Mouse (Mus musculus) layer of hippocampus, postnatal 36 days (tissue): ENCODE measurements around the gene Atg5. TPM values are rescaled to one million over a fixed set of nuclear protein-coding genes. Genes with fewer than 3 reads are reported as not detected.
A peak's percentile ranks its signal among the peaks of the same experiment; 100 is the strongest.

Source experiments
- DNase-seq, 2 experiments: peaks; one replicate each; pipeline ENCODE4 v3.0.0; 2022
- total RNA-seq, 2 experiments: library from RNA; stranded (reverse); gene quantifications; 2 replicates each; pipeline ENCODE4 v1.2.3; 2021

The Atg5 gene
- total RNA-seq, 2 experiments from 2014 or later, result 23.4 to 23.9 TPM

DNA sequence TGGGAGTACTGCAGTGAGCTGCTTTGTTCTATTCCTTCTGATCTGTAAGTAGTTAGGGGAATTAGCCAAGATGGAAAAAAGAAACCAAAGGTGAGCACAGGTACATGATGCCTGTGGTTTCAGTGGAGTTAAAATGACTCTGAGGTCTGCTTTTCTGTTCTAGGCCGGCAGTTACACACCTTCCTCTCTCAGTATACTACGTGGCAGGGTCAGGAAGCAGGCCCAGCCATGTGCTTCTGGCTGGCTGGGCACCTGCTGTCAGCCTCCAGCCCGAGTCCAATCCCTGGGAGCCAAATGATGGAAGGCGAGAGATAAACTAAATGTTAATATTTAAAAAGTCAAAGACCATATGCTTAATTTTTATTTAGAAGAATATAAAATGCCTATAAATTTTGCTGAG is 85.3 kb downstream of the Atg5 start:
- no peak for DNase-seq

DNA sequence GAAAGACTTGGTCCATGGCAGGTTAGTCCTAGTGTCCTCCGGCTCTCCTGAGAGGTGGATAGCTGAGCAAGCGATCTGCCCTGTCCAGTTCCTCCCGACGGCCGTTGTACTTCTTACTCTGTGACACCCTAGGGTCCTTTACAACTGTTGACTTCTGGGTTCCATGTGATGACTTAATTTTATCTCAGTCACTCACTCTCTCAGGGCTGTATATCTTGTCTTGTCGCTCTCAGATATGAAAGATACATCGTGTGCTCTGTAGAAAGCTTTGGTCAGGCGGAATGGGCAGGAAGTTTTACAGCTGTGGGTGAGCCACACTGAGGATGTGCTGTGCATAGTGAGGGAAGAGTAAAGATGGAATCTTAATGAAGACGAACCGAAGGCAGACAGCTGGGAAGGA is 86.2 kb downstream of the Atg5 start:
- DNase-seq, result no peak

- no peak for DNase-seq
Observed at GRCm38 (mm10) chr10:44355216-44355615, 87.1 kb downstream of the Atg5 start.

DNA sequence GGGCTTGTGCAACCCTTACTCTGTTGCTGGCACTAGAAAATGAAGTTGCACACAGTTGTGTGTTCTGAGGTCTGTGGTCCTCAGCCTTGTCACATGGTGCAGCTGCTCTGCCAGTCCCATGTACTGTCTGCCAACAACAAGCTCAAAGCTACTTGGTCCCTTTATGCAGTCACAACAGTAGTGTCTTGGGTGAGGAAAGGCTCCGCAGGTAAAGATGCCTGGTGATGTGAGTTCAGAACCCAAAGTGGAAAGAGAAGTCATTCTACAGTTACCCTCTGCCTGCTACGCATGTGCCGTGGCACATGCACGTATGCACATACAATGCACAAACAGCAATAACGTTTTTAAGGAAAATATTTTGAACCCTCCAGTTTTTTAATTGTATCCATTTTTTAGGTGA is 88.5 kb downstream of the Atg5 start:
- DNase-seq, result no peak

- no peak for DNase-seq
Observed at GRCm38 (mm10) chr10:44357316-44357715, 89.2 kb downstream of the Atg5 start.

DNA sequence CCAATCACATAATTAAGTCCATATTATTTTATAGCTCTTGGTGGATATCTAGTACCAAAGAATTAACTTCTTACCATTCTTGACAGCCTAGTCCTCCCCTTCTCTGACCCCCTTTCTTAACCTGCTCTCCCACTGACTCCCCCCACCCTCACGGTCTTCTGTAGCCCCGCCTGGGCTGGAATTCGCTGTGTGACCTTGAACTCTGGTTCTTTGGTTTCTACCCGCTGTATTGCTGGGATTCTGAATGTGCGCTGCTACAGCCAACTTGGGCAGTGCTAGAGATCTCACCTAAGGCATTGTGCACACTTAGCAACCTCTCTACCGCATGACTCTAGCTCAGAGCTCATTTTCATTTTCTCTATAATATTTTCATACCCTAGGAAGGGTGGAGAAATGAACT is 90.7 kb downstream of the Atg5 start:
- no peak for DNase-seq

GRCm38 (mm10) chr10:44360632-44361031 is 92.5 kb downstream of the Atg5 start:
- DNase-seq, result peak in 1 of 2 experiments; percentile 29

DNA sequence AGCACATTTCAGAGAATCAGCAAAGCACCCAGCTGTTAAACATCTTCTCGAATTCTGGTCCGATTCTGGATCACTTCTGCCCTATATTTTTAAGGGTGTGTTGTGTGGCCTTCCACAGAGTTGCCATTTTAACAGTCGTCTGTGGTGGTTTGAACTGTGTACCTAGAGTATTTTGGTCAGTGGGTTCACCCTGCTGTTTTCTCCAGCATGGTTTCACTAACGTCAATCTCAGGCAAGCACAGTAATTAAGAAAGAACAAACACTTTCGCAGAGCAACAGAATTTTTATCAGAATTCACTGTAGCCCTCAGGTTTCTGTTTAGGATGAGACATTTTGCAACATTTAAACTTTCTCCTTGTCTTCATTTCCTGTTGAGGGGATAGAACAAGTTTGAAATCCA is 94.3 kb downstream of the Atg5 start:
- no peak for DNase-seq

GRCm38 (mm10) chr10:44362846-44363245 is 94.7 kb downstream of the Atg5 start:
- DNase-seq, result no peak

DNA sequence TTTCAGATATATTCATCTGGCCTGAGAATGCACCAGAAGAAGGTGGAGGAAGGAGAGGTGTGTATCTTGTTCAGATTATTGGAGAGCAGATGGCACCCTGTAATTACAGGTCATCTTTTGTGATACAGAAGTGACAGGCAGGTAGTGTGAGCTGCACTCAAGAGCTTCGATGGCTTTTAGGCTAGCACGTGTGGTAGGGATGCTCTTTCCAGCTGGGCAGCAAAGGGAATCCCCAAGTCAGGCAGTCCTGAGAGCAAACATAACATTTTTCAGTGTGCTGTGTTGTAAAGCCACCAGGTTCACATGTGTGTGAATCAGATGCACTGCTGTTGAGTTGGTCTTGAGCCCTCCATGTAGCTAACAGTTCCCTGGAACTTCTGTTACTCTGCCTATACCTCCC is 98.0 kb downstream of the Atg5 start:
- no peak for DNase-seq

- DNase-seq, result no peak
Observed at GRCm38 (mm10) chr10:44367043-44367442, 98.9 kb downstream of the Atg5 start.

- no peak for DNase-seq
Observed at GRCm38 (mm10) chr10:44368596-44368995, 100.4 kb downstream of the Atg5 start.

GRCm38 (mm10) chr10:44370666-44371065 is 102.5 kb downstream of the Atg5 start:
- DNase-seq, result no peak

- DNase-seq, result no peak
Observed at GRCm38 (mm10) chr10:44372210-44372609, 104.1 kb downstream of the Atg5 start.

- DNase-seq, result no peak
Observed at GRCm38 (mm10) chr10:44374678-44375077, 106.5 kb downstream of the Atg5 start.

GRCm38 (mm10) chr10:44375501-44375900 is 107.3 kb downstream of the Atg5 start:
- no peak for DNase-seq

GRCm38 (mm10) chr10:44377821-44378220 is 109.7 kb downstream of the Atg5 start:
- DNase-seq, result peak; percentile 60

GRCm38 (mm10) chr10:44378403-44378802 is 110.2 kb downstream of the Atg5 start:
- no peak for DNase-seq

- peak; percentile 57 to 58 for DNase-seq
Observed at GRCm38 (mm10) chr10:44380476-44381208, 112.5 kb downstream of the Atg5 start.

GRCm38 (mm10) chr10:44381397-44381796 is 113.2 kb downstream of the Atg5 start:
- DNase-seq, result peak; percentile 34 to 38

DNA sequence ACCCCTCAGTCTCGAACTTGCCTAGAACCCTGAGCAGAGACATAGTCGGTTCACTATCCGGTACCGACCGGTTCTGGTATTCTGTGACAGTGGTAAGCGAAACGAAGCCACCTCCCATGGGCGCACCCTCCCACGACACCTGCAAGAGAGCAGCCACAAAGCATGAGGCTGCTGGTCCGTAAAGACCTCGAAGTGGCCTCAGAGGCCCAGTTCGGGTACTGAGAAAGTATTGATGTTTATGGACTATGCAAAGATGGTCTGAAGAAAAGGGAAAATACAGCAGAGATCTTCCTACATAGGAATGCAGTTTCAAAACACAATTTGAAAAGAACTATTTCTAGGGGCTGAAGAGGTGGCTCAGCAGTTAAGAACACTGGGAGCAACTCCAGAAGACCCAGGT is 113.8 kb downstream of the Atg5 start:
- no peak for DNase-seq

DNA sequence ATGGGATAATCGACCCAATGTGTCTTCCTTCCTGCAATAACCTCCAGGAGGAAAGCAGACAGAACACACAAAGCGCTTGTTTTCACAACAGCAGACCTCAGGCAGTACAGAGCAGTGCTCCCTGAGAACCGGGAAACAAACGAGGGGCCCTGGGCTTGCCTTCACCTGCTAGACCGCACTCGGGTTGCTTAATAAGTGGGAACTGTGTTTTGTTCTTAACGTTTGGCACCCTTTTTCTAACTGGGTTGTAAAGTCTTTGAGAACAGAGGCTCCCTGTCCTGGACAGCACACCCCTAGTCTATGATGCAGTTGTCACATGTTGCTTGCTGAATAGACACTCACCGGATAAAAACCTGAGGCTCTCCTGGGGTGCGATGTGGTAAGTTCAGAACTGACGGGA is 115.1 kb downstream of the Atg5 start:
- no peak for DNase-seq

DNA sequence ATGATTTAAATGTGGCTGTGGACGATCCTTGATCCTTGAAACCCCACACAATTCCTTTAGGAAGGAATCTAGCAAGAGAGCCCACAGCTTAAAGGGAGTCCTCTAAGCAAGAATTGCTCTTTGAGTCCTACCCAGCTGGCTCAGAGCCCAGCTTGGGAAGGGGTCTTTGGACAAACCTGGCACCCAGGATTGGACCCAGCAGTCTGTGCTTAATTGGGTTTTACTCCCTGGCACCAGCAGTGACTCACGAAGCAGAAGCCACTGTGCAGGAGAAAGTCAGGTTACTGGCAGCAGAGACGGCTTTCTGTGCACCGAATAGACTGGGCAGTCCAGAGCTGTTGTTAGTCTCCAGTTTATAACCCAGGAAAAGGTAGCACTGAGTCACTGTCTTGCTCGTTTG is 117.1 kb downstream of the Atg5 start:
- DNase-seq, result no peak

DNA sequence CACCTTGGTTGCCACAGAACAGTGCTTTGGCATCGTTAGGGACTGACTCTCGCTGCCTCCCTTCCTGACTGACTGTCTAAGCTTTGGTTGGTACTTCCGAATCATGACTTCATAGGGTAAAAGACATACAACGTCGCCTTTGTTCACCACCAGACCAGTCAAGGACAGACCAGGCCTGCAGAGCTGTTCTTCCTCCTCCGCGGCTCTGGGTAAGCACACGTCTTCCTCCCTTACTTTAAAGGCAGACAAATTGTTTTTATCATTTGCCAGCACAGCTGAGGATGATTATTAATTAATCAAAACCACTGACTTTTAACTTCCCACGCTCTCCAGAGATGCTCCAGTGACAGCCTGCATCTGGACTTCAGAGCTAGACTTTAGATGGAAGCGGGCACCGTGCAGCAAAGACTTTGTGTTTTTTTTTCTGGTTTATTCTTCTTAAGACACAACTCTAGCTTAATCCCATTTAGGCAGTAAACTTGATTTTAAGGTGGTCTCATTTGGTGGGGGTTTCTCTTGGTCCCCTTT is 120.6 kb downstream of the Atg5 start:
- DNase-seq, result no peak

- DNase-seq, result no peak
Observed at GRCm38 (mm10) chr10:44390286-44390685, 122.1 kb downstream of the Atg5 start.
